Mouse (Mus musculus): ENCODE data around the gene Trim42. TPM values are rescaled to one million over a fixed set of nuclear protein-coding genes. Genes with fewer than 3 reads are reported as not detected.
A peak's percentile ranks its signal among the peaks of the same experiment; 100 is the strongest.

Trim42 gene
- polyA plus RNA-seq, 1 experiment: not detected

- H3K27me3 ChIP-seq (ENCODE audit: control insufficient read depth, insufficient read depth, insufficient read length): no peaks in the 10 kb centered on the region
- TF ChIP-seq CEBPB (IDR thresholded peaks at IDR 0.05; ENCODE audit: low read depth) (no peak), MYOG (IDR thresholded peaks at IDR 0.05; ENCODE audit: control insufficient read depth, extremely low read depth, insufficient read length) (no peak), MAX (IDR thresholded peaks at IDR 0.05) (no peak), FOSL1 (IDR thresholded peaks at IDR 0.05; ENCODE audit: insufficient read depth, low read length, poor library complexity, severe bottlenecking) (no peak), CTCF (IDR thresholded peaks at IDR 0.05; ENCODE audit: control insufficient read depth, insufficient read depth, insufficient read length) (no peak), MYOD1 (IDR thresholded peaks at IDR 0.05; ENCODE audit: control insufficient read depth, insufficient read length, low read depth) (no peak), USF1 (IDR thresholded peaks at IDR 0.05; ENCODE audit: low read depth) (no peak)
- H3K4me3 ChIP-seq (ENCODE audit: insufficient read depth, poor library complexity, severe bottlenecking): no peak overlapping the region
- H3K79me3 ChIP-seq (ENCODE audit: low read depth): no peaks in the 10 kb centered on the region
- no peaks in the 10 kb centered on the region for H3K36me3 ChIP-seq (ENCODE audit: control insufficient read depth, insufficient read depth)
- H3ac ChIP-seq (ENCODE audit: control insufficient read depth, insufficient read length, low read depth): no peak overlapping the region
- no peaks in the 10 kb centered on the region for H3K79me2 ChIP-seq (ENCODE audit: control insufficient read depth, insufficient read depth)
Measured at GRCm38 (mm10) chr9:97341772-97342171, 28.0 kb downstream of the Trim42 start.

GRCm38 (mm10) chr9:97322846-97323245, 46.9 kb downstream of the Trim42 start:
- no peak for TF ChIP-seq CEBPB (IDR thresholded peaks at IDR 0.05; ENCODE audit: low read depth)
- no peak for TF ChIP-seq MAX (IDR thresholded peaks at IDR 0.05)
- TF ChIP-seq CTCF (IDR thresholded peaks at IDR 0.05; ENCODE audit: control insufficient read depth, insufficient read depth, insufficient read length): peak; percentile 18
- TF ChIP-seq FOSL1 (IDR thresholded peaks at IDR 0.05; ENCODE audit: insufficient read depth, low read length, poor library complexity, severe bottlenecking): no peak
- no peak for TF ChIP-seq MYOD1 (IDR thresholded peaks at IDR 0.05; ENCODE audit: control insufficient read depth, insufficient read length, low read depth)
- no peak for TF ChIP-seq MYOG (IDR thresholded peaks at IDR 0.05; ENCODE audit: control insufficient read depth, extremely low read depth, insufficient read length)
- no peak for TF ChIP-seq USF1 (IDR thresholded peaks at IDR 0.05; ENCODE audit: low read depth)
- Histone ChIP-seq H3K27me3 (ENCODE audit: control insufficient read depth, insufficient read depth, insufficient read length) (peaks cover 20% of the 10 kb centered on the region), H3K36me3 (ENCODE audit: control insufficient read depth, insufficient read depth) (no peaks in the 10 kb centered on the region), H3K79me3 (ENCODE audit: low read depth) (no peaks in the 10 kb centered on the region), H3ac (ENCODE audit: control insufficient read depth, insufficient read length, low read depth) (no peak overlapping the region), H3K4me3 (ENCODE audit: insufficient read depth, poor library complexity, severe bottlenecking) (no peak overlapping the region), H3K79me2 (ENCODE audit: control insufficient read depth, insufficient read depth) (no peaks in the 10 kb centered on the region)

GRCm38 (mm10) chr9:97322120-97322519, 47.6 kb downstream of the Trim42 start:
- TF ChIP-seq MYOG (IDR thresholded peaks at IDR 0.05; ENCODE audit: control insufficient read depth, extremely low read depth, insufficient read length): no peak
- H3K4me3 ChIP-seq (ENCODE audit: insufficient read depth, poor library complexity, severe bottlenecking): no peak overlapping the region
- H3K27me3 ChIP-seq (ENCODE audit: control insufficient read depth, insufficient read depth, insufficient read length): peaks cover 20% of the 10 kb centered on the region
- no peaks in the 10 kb centered on the region for H3K79me3 ChIP-seq (ENCODE audit: low read depth)
- H3ac ChIP-seq (ENCODE audit: control insufficient read depth, insufficient read length, low read depth): no peak overlapping the region
- H3K79me2 ChIP-seq (ENCODE audit: control insufficient read depth, insufficient read depth): no peaks in the 10 kb centered on the region
- H3K36me3 ChIP-seq (ENCODE audit: control insufficient read depth, insufficient read depth): no peaks in the 10 kb centered on the region

- Histone ChIP-seq H3ac (ENCODE audit: control insufficient read depth, insufficient read length, low read depth) (no peak overlapping the region), H3K36me3 (ENCODE audit: control insufficient read depth, insufficient read depth) (no peaks in the 10 kb centered on the region), H3K79me2 (ENCODE audit: control insufficient read depth, insufficient read depth) (no peaks in the 10 kb centered on the region), H3K79me3 (ENCODE audit: low read depth) (no peaks in the 10 kb centered on the region), H3K27me3 (ENCODE audit: control insufficient read depth, insufficient read depth, insufficient read length) (peaks cover 13% of the 10 kb centered on the region), H3K4me3 (ENCODE audit: insufficient read depth, poor library complexity, severe bottlenecking) (no peak overlapping the region)
- TF ChIP-seq CTCF (IDR thresholded peaks at IDR 0.05; ENCODE audit: control insufficient read depth, insufficient read depth, insufficient read length) (no peak), FOSL1 (IDR thresholded peaks at IDR 0.05; ENCODE audit: insufficient read depth, low read length, poor library complexity, severe bottlenecking) (no peak), MYOG (IDR thresholded peaks at IDR 0.05; ENCODE audit: control insufficient read depth, extremely low read depth, insufficient read length) (no peak), MAX (IDR thresholded peaks at IDR 0.05) (no peak), CEBPB (IDR thresholded peaks at IDR 0.05; ENCODE audit: low read depth) (no peak), USF1 (IDR thresholded peaks at IDR 0.05; ENCODE audit: low read depth) (no peak), MYOD1 (IDR thresholded peaks at IDR 0.05; ENCODE audit: control insufficient read depth, insufficient read length, low read depth) (no peak)
Measured at GRCm38 (mm10) chr9:97315421-97316055, 54.2 kb downstream of the Trim42 start.

- TF ChIP-seq FOSL1 (IDR thresholded peaks at IDR 0.05; ENCODE audit: insufficient read depth, low read length, poor library complexity, severe bottlenecking): no peak
- no peak for TF ChIP-seq CTCF (IDR thresholded peaks at IDR 0.05; ENCODE audit: control insufficient read depth, insufficient read depth, insufficient read length)
- no peak for TF ChIP-seq CEBPB (IDR thresholded peaks at IDR 0.05; ENCODE audit: low read depth)
- TF ChIP-seq MAX (IDR thresholded peaks at IDR 0.05): no peak
- Histone ChIP-seq H3K79me2 (ENCODE audit: control insufficient read depth, insufficient read depth) (no peaks in the 10 kb centered on the region), H3K79me3 (ENCODE audit: low read depth) (no peaks in the 10 kb centered on the region), H3K4me3 (ENCODE audit: insufficient read depth, poor library complexity, severe bottlenecking) (no peak overlapping the region), H3K36me3 (ENCODE audit: control insufficient read depth, insufficient read depth) (no peaks in the 10 kb centered on the region), H3ac (ENCODE audit: control insufficient read depth, insufficient read length, low read depth) (no peak overlapping the region), H3K27me3 (ENCODE audit: control insufficient read depth, insufficient read depth, insufficient read length) (peaks cover 3% of the 10 kb centered on the region)
Measured at GRCm38 (mm10) chr9:97311614-97312013, 58.1 kb downstream of the Trim42 start.

GRCm38 (mm10) chr9:97309509-97310053, 60.2 kb downstream of the Trim42 start:
- TF ChIP-seq CEBPB (IDR thresholded peaks at IDR 0.05; ENCODE audit: low read depth): no peak
- TF ChIP-seq MYOD1 (IDR thresholded peaks at IDR 0.05; ENCODE audit: control insufficient read depth, insufficient read length, low read depth): no peak
- no peak for TF ChIP-seq CTCF (IDR thresholded peaks at IDR 0.05; ENCODE audit: control insufficient read depth, insufficient read depth, insufficient read length)
- TF ChIP-seq MAX (IDR thresholded peaks at IDR 0.05): no peak
- no peak for TF ChIP-seq USF1 (IDR thresholded peaks at IDR 0.05; ENCODE audit: low read depth)
- TF ChIP-seq MYOG (IDR thresholded peaks at IDR 0.05; ENCODE audit: control insufficient read depth, extremely low read depth, insufficient read length): no peak
- no peak for TF ChIP-seq FOSL1 (IDR thresholded peaks at IDR 0.05; ENCODE audit: insufficient read depth, low read length, poor library complexity, severe bottlenecking)
- Histone ChIP-seq H3K36me3 (ENCODE audit: control insufficient read depth, insufficient read depth) (no peaks in the 10 kb centered on the region), H3K27me3 (ENCODE audit: control insufficient read depth, insufficient read depth, insufficient read length) (no peaks in the 10 kb centered on the region), H3K4me3 (ENCODE audit: insufficient read depth, poor library complexity, severe bottlenecking) (no peak overlapping the region), H3K79me3 (ENCODE audit: low read depth) (no peaks in the 10 kb centered on the region), H3ac (ENCODE audit: control insufficient read depth, insufficient read length, low read depth) (no peak overlapping the region), H3K79me2 (ENCODE audit: control insufficient read depth, insufficient read depth) (no peaks in the 10 kb centered on the region)

Data from C2C12 (cell line).